Comparison of ENCODE assay signal across 22 mouse cellular contexts in genomic region chr16:7076707-7077106, GRCm38 (mm10).
DNase-seq lines count a peak whose midpoint lies in the region; TF ChIP-seq lines count a peak whose summit lies in the region.
"Had no signal": no experiment of that assay in that cellular context is flagged by ENCODE, and none has a peak within 500 bp of the region (broad histone marks: within the 10 kb centered on the region; RNA-seq: fewer than 3 reads in every experiment).

No protein-coding gene starts in this region.

- TF ChIP-seq POLR2A in heart, adult 2 months (IDR thresholded peaks at IDR 0.05; ENCODE audit: insufficient read depth, low read depth, low read length): no peak

- intact Hi-C loops in gastrocnemius, adult 2 months (cut with DNase I): no loop called here
- intact Hi-C loops in gastrocnemius, postnatal 14 days (cut with DNase I; ENCODE audit: low total_unique reads): no loop called here
- intact Hi-C loops in heart, adult 2 months (cut with DNase I): no loop called here
- intact Hi-C loops in heart, postnatal 25 days (cut with DNase I): no loop called here

- H3K4me3 ChIP-seq in gastrocnemius, adult 2 months: peak overlapping the region; percentile 69; the same call in 1 of the 2 replicates
- H3K4me3 ChIP-seq in heart, adult 2 months: no peak overlapping the region
- H3K4me3 ChIP-seq: embryonic facial prominence, embryonic 13.5 days; embryonic facial prominence, embryonic 15.5 days; erythroblast, embryonic 14.5 days; forebrain, embryonic 10.5 days; forebrain, embryonic 12.5 days had no signal

- H3K79me2 ChIP-seq in heart, adult 2 months (replicated peaks; ENCODE audit: control insufficient read depth, insufficient read depth, low read length): no peaks in the 10 kb centered on the region

- peak overlapping the region; percentile 91 for H3K27ac ChIP-seq in gastrocnemius, adult 2 months
- H3K27ac ChIP-seq in heart, adult 2 months: peak overlapping the region; percentile 68
- H3K27ac ChIP-seq: embryonic facial prominence, embryonic 13.5 days; embryonic facial prominence, embryonic 15.5 days; forebrain, embryonic 10.5 days; forebrain, embryonic 12.5 days had no signal

- no peak for TF ChIP-seq CTCF in gastrocnemius, adult 2 months (IDR thresholded peaks at IDR 0.05)
- no peak for TF ChIP-seq CTCF in heart, adult 2 months (IDR thresholded peaks at IDR 0.05)

- DNase-seq in gastrocnemius, adult 2 months: peak; percentile 55
- DNase-seq in gastrocnemius, postnatal 14 days: no peak
- DNase-seq in heart, adult 2 months: no peak
- no peak for DNase-seq in heart, postnatal 25 days (ENCODE audit: low spot score)
- DNase-seq in frontal cortex, adult 2 months (ENCODE audit: extremely low spot score in 1 of 2, low spot score in 1 of 2): no peak
- DNase-seq: adrenal gland, adult 2 months; adrenal gland, postnatal 10 days; adrenal gland, postnatal 25 days; B cell, adult 2 months; cerebellum, adult 11 months; cerebellum, adult 18-20 months; cerebellum, adult 8-10 months; cerebellum, adult 9-11 months; cerebellum, postnatal 14 days; cerebellum, postnatal 36 days; embryo, embryonic 11 days had no signal

- H3K9ac ChIP-seq in heart, adult 2 months (ENCODE audit: low read depth, low read length): no peak overlapping the region
- H3K9ac ChIP-seq: embryonic facial prominence, embryonic 13.5 days; embryonic facial prominence, embryonic 15.5 days; forebrain, embryonic 12.5 days had no signal

- H3K4me1 ChIP-seq in heart, adult 2 months (ENCODE audit: control insufficient read depth, insufficient read depth, low read length): peaks cover 1% of the 10 kb centered on the region; the same call in 1 of the 2 replicates
- H3K4me1 ChIP-seq: embryonic facial prominence, embryonic 13.5 days; embryonic facial prominence, embryonic 15.5 days; forebrain, embryonic 10.5 days; forebrain, embryonic 12.5 days had no signal

- 88% methylated on average over 3 of the region's 3 CpGs for WGBS in heart, adult 2 months

- no peak for TF ChIP-seq EP300 in heart, adult 2 months (IDR thresholded peaks at IDR 0.05; ENCODE audit: insufficient read depth, low read depth, low read length)

- no peaks in the 10 kb centered on the region for H3K27me3 ChIP-seq in heart, adult 2 months (ENCODE audit: control insufficient read depth, insufficient read depth, low read length)
- H3K27me3 ChIP-seq: CH12.LX; embryonic facial prominence, embryonic 13.5 days; embryonic facial prominence, embryonic 15.5 days; forebrain, embryonic 12.5 days had no signal

- peaks cover 9% of the 10 kb centered on the region; the same call in 1 of the 2 replicates for H3K36me3 ChIP-seq in heart, adult 2 months (ENCODE audit: control insufficient read depth, insufficient read depth, low read length)
- H3K36me3 ChIP-seq: embryonic facial prominence, embryonic 13.5 days; embryonic facial prominence, embryonic 15.5 days; forebrain, embryonic 10.5 days; forebrain, embryonic 12.5 days had no signal
